Mouse (Mus musculus) spleen, adult 2 months (tissue): ENCODE results near the gene Mov10.

ENCODE experiments used
- CTCF ChIP-seq: fragments of 200-500 bp; IDR thresholded peaks from 2 replicates; pipeline ENCODE4 v1.5.1; 2011; ENCODE audit warnings: mild to moderate bottlenecking, inconsistent platforms; ENCODE audit not compliant: insufficient read depth, insufficient read length, insufficient replicate concordance; ENCODE audit errors: extremely low read depth
- POLR2A ChIP-seq: fragments of 200-500 bp; IDR thresholded peaks from 2 replicates; pipeline ENCODE4 v1.6.1; 2011; ENCODE audit warnings: low read depth, low read length, inconsistent platforms

GRCm38 (mm10) chr3:104771460-104771859 is 46.9 kb downstream of the Mov10 start:
- TF ChIP-seq CTCF (no peak), POLR2A (no peak)
